Mouse (Mus musculus) embryo, embryonic 11 days (tissue): Measurements from ENCODE around the gene Kirrel3.

ENCODE experiments used
- DNase-seq: peaks from one replicate; pipeline ENCODE4 v3.0.0-alpha.2; 2015

Kirrel3 gene

GRCm38 (mm10) chr9:34958183-34958830 lies 472.6 kb downstream of the Kirrel3 start:
- DNase-seq: no peak

- DNase-seq: no peak
These were observed 475.0 kb downstream of the Kirrel3 start for GRCm38 (mm10) chr9:34960736-34961135.

- DNase-seq: no peak
These were observed 475.5 kb downstream of the Kirrel3 start for GRCm38 (mm10) chr9:34961171-34961570.

GRCm38 (mm10) chr9:34962251-34962650 lies 476.6 kb downstream of the Kirrel3 start:
- DNase-seq: no peak

GRCm38 (mm10) chr9:34963593-34963992 lies 477.9 kb downstream of the Kirrel3 start:
- DNase-seq: no peak

GRCm38 (mm10) chr9:34964172-34965040 lies 478.7 kb downstream of the Kirrel3 start:
- no peak for DNase-seq

GRCm38 (mm10) chr9:34965041-34965415 lies 479.3 kb downstream of the Kirrel3 start:
- peak; percentile 69 for DNase-seq

GRCm38 (mm10) chr9:34967772-34968171 lies 482.1 kb downstream of the Kirrel3 start:
- DNase-seq: no peak

GRCm38 (mm10) chr9:34969881-34970490 lies 484.3 kb downstream of the Kirrel3 start:
- DNase-seq: no peak

- DNase-seq: no peak
These were observed 488.6 kb downstream of the Kirrel3 start for GRCm38 (mm10) chr9:34974326-34974725.

GRCm38 (mm10) chr9:34975245-34975644 lies 489.6 kb downstream of the Kirrel3 start:
- DNase-seq: no peak

- no peak for DNase-seq
These were observed 491.1 kb downstream of the Kirrel3 start for GRCm38 (mm10) chr9:34976596-34977462.

GRCm38 (mm10) chr9:34977700-34978099 lies 492.0 kb downstream of the Kirrel3 start:
- no peak for DNase-seq

- DNase-seq: no peak
These were observed 492.5 kb downstream of the Kirrel3 start for GRCm38 (mm10) chr9:34978229-34978628.

GRCm38 (mm10) chr9:34980516-34981265 lies 495.0 kb downstream of the Kirrel3 start:
- DNase-seq: no peak

- DNase-seq: peak; percentile 80
These were observed 498.1 kb downstream of the Kirrel3 start for GRCm38 (mm10) chr9:34983513-34984462.

GRCm38 (mm10) chr9:34986156-34986555 lies 500.5 kb downstream of the Kirrel3 start:
- DNase-seq: no peak

GRCm38 (mm10) chr9:34987422-34988148 lies 501.9 kb downstream of the Kirrel3 start:
- no peak for DNase-seq

GRCm38 (mm10) chr9:34988683-34989082 lies 503.0 kb downstream of the Kirrel3 start:
- no peak for DNase-seq

- peak; percentile 43 for DNase-seq
These were observed 506.5 kb downstream of the Kirrel3 start for GRCm38 (mm10) chr9:34992201-34992600.
